Mouse (Mus musculus) ES-CJ7 (cell line): ENCODE measurements around the gene Tmem151a.
"Not testable (repeated sequence)": the region's sequence is repeated elsewhere in the genome, so short reads cannot be mapped to it uniquely, and the experiment has no call there.

Experiments used
- DNase-seq: peaks from one replicate; pipeline ENCODE4 v3.0.0; 2011; ENCODE audit warnings: low read depth, low spot score

Gene Tmem151a

GRCm38 (mm10) chr19:5094746-5095417 is 9.6 kb upstream of the Tmem151a start:
- DNase-seq, result no peak

- DNase-seq, result peak; percentile 95
These were observed 8.9 kb upstream of the Tmem151a start for GRCm38 (mm10) chr19:5094243-5094632.

DNA sequence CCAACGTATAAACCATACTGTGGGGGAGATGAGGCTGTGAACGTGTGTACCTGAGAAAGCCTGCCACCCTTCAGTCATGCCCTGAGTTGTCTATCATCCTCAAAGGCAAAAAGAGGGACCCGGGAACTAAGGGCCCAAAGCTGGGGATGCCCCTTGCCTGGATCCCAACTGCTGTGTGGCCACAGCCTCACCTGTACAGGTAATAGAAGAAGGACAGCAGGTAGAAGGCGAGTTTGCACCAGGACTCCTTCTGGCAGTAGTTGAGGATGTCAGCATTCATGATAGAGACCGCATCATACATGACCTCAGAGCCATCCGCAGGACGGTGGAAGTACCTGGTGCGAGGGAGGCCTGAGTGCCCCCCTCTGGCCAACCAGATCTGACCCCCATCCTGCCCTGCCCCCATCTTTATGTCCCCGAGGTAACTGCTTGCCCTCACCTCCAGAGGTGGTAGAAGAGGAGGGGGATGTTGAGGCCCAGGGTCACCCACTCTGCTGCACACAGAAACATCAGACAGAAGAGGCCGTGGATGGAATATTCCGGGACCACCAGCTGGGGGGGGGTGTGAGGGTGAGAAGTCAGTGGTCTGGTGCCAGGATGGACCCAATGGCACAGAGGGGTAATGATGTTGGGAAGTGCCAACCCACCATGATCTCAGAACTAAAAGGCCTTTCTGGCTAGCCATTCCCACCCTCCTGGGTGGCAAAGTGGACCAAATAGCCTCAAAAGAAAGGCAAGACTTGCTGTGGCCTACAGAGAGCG is 8.3 kb upstream of the Tmem151a start:
- DNase-seq, result no peak

- no peak for DNase-seq
These were observed 6.8 kb upstream of the Tmem151a start for GRCm38 (mm10) chr19:5092083-5092482.

DNA sequence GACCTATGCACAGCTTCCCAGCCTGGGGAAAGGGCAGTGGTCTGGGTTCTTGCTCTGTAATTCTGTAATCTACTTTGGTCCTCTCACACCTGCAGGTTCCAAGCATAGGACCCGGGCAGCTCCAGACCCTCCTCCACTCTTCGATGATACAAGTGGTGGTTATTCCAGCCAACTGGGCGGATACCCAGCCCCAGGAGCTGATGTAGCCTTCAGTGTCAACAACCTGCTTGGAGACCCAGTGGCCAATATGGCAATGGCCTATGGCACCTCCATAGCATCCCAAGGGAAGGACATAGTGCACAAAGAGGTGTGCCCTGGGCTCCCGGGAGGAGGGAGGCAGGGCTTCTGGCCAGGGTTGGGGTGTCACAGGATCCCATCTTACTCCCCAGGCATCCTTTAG is 4.0 kb upstream of the Tmem151a start:
- no peak for DNase-seq

GRCm38 (mm10) chr19:5087884-5088728 is 2.8 kb upstream of the Tmem151a start, which contains the start of gene Yif1a:
TSS of gene Yif1a (plus strand) at chr19:5088538.
- DNase-seq, result peak; percentile 100

- not testable (repeated sequence) for DNase-seq
These were observed 1.2 kb upstream of the Tmem151a start for GRCm38 (mm10) chr19:5086533-5086932.

GRCm38 (mm10) chr19:5084834-5085144 is 542 bp downstream of the Tmem151a start:
- no peak for DNase-seq

DNA sequence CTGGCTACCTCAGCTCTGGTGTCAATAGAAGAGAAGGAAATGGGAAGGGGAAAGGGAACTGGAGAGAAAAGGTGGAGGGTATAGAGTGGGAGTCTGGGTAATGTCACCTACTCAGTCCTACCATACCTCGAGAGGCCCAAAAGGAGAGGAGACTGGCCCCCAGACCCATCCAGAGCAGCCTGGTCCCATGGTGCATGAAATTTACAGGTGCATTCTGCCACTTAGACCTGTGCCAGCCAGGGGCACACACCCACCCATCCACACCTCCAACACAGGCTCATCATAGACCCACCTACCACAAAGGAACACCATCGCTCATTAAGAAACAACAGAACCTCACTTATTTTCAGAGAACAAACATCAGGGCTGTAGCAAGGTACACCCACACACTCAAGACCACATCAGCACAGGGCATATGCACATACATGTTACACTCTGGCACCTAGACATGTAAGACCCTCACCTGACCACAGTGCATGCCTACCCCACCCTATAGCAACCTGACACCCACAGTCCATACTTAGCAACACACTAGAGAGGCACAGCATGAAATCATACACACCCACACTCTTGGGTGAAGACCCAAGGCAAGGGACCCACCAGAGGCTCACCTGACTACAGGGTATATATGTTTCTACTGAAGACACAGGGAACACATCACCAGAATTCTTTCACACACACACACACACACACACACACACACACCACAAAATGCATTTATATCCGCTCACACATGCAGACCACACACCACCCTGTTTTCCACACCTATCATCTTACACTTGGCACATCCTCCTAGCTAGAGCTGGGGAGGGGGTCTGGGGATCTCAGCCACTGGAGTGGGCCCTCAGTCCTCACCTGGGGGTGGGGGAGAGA is 1.1 kb downstream of the Tmem151a start:
- no peak for DNase-seq

- no peak for DNase-seq
These were observed 2.7 kb downstream of the Tmem151a start for GRCm38 (mm10) chr19:5082596-5082995.

- no peak for DNase-seq
These were observed 3.3 kb downstream of the Tmem151a start for GRCm38 (mm10) chr19:5082005-5082404.

DNA sequence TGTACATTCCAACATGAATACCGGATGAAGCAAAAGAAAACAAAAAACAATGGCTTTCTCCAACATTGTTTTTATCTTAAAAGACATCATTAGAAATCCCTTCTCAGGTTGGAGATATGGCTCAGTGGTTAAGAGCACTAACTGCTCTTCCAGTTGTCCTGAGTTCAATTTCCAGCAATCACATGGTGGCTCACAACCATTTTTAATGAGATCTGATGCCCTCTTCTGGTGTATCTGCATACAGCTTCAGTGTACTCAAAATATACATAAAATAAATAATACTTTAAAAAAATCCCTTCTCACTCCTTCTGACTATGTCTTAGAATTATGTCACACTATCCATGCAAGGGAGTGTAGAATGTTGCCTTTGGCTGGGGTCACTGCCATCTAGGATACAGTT is 6.1 kb downstream of the Tmem151a start:
- DNase-seq, result no peak

GRCm38 (mm10) chr19:5073518-5073917 is 11.8 kb downstream of the Tmem151a start:
- no peak for DNase-seq

GRCm38 (mm10) chr19:5073028-5073427 is 12.3 kb downstream of the Tmem151a start:
- peak; percentile 90 for DNase-seq

GRCm38 (mm10) chr19:5072389-5073019 is 12.8 kb downstream of the Tmem151a start:
- peak; percentile 88 for DNase-seq

- DNase-seq, result peak; percentile 95
These were observed 13.6 kb downstream of the Tmem151a start for GRCm38 (mm10) chr19:5071545-5072369.

- no peak for DNase-seq
These were observed 14.3 kb downstream of the Tmem151a start for GRCm38 (mm10) chr19:5071077-5071476.

- no peak for DNase-seq
These were observed 15.4 kb downstream of the Tmem151a start for GRCm38 (mm10) chr19:5069978-5070377.

- no peak for DNase-seq
These were observed 15.8 kb downstream of the Tmem151a start for GRCm38 (mm10) chr19:5069486-5069885.
